Mouse (Mus musculus): ENCODE data around the gene Ppp1r9b. TPM values are rescaled to one million over a fixed set of nuclear protein-coding genes. Genes with fewer than 3 reads are reported as not detected.

Gene Ppp1r9b
- total and polyA plus RNA-seq, 2 experiments from 2014 or later, result 20.4 to 217 TPM

GRCm38 (mm10) chr11:94979462-94980179 is 11.2 kb upstream of the Ppp1r9b start:
- no peak for TF ChIP-seq CTCF (IDR thresholded peaks at IDR 0.05)
- Histone ChIP-seq H3K27ac (ENCODE audit: low read depth, low read length) (peak overlapping the region; percentile 52), H3K36me3 (ENCODE audit: insufficient read depth, low read length) (no peaks in the 10 kb centered on the region), H3K9ac (replicated peaks; ENCODE audit: low read length, poor library complexity, severe bottlenecking) (0 out of 2 replicates have a peak overlapping the region, but pooled peaks have one; percentile 4), H3K4me2 (ENCODE audit: low read depth, low read length, poor library complexity, severe bottlenecking) (peak overlapping the region; percentile 35), H3K27me3 (ENCODE audit: insufficient read depth, low read length) (no peaks in the 10 kb centered on the region), H3K4me1 (ENCODE audit: insufficient read depth, low read length) (0 out of 2 replicates have a peak, but pooled peaks cover 5% of the 10 kb centered on the region), H3K9me3 (ENCODE audit: low read length) (no peaks in the 10 kb centered on the region), H3K4me3 (ENCODE audit: low read depth, low read length) (peak overlapping the region; percentile 19; the same call in 1 of the 2 replicates)
- ATAC-seq (ENCODE audit: low FRiP score), result no peak
- no peak for DNase-seq (ENCODE audit: low spot score)
- WGBS, result 71% methylated on average over 11 of the region's 11 CpGs

- no peak for TF ChIP-seq CTCF (IDR thresholded peaks at IDR 0.05)
- Histone ChIP-seq H3K27me3 (ENCODE audit: insufficient read depth, low read length) (no peaks in the 10 kb centered on the region), H3K4me1 (ENCODE audit: insufficient read depth, low read length) (peaks cover 13% of the 10 kb centered on the region), H3K4me2 (ENCODE audit: low read depth, low read length, poor library complexity, severe bottlenecking) (no peak overlapping the region), H3K27ac (ENCODE audit: low read depth, low read length) (no peak overlapping the region), H3K9me3 (ENCODE audit: low read length) (no peaks in the 10 kb centered on the region), H3K4me3 (ENCODE audit: low read depth, low read length) (no peak overlapping the region), H3K9ac (replicated peaks; ENCODE audit: low read length, poor library complexity, severe bottlenecking) (no peak overlapping the region), H3K36me3 (ENCODE audit: insufficient read depth, low read length) (no peaks in the 10 kb centered on the region)
- ATAC-seq (ENCODE audit: low FRiP score), result no peak
- DNase-seq (ENCODE audit: low spot score), result no peak
- WGBS, result 37% methylated on average over 1 of the region's 1 CpGs
Measured at GRCm38 (mm10) chr11:94985140-94985539, 5.7 kb upstream of the Ppp1r9b start.

GRCm38 (mm10) chr11:94985822-94986221 is 5.0 kb upstream of the Ppp1r9b start:
- Histone ChIP-seq H3K4me2 (ENCODE audit: low read depth, low read length, poor library complexity, severe bottlenecking) (no peak overlapping the region), H3K9me3 (ENCODE audit: low read length) (no peaks in the 10 kb centered on the region), H3K36me3 (ENCODE audit: insufficient read depth, low read length) (no peaks in the 10 kb centered on the region), H3K4me3 (ENCODE audit: low read depth, low read length) (no peak overlapping the region), H3K27ac (ENCODE audit: low read depth, low read length) (no peak overlapping the region), H3K4me1 (ENCODE audit: insufficient read depth, low read length) (peaks cover 17% of the 10 kb centered on the region), H3K27me3 (ENCODE audit: insufficient read depth, low read length) (no peaks in the 10 kb centered on the region), H3K9ac (replicated peaks; ENCODE audit: low read length, poor library complexity, severe bottlenecking) (no peak overlapping the region)
- DNase-seq (ENCODE audit: low spot score) (no peak), ATAC-seq (ENCODE audit: low FRiP score) (no peak)
- no peak for TF ChIP-seq CTCF (IDR thresholded peaks at IDR 0.05)
- 74% methylated on average over 5 of the region's 5 CpGs for WGBS

DNA sequence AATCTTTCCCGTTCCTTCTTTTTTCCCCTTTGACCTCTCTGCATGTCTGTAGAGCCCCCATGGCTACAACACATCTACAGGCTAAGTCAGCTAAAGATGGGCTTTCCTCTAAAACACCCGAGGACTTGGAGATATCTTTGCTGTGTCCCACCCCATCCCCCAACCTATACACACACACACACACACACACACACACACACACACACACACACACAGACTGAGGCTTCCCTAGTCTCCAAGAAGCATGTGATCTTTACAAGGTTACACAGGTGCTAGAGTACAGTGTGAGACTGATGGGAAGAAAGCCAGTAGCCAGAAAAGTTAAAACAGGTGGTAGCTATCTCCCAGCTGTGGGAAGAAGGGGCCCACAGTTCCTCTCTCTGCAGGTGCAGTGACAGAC is 4.4 kb upstream of the Ppp1r9b start:
- H3K4me1 ChIP-seq (ENCODE audit: insufficient read depth, low read length), result peaks cover 17% of the 10 kb centered on the region
- no peaks in the 10 kb centered on the region for H3K9me3 ChIP-seq (ENCODE audit: low read length)
- H3K4me2 ChIP-seq (ENCODE audit: low read depth, low read length, poor library complexity, severe bottlenecking), result no peak overlapping the region
- H3K27ac ChIP-seq (ENCODE audit: low read depth, low read length), result no peak overlapping the region
- no peaks in the 10 kb centered on the region for H3K27me3 ChIP-seq (ENCODE audit: insufficient read depth, low read length)
- ATAC-seq (ENCODE audit: low FRiP score), result no peak
- no peak overlapping the region for H3K4me3 ChIP-seq (ENCODE audit: low read depth, low read length)
- TF ChIP-seq CTCF (IDR thresholded peaks at IDR 0.05), result no peak
- 48% methylated on average over 2 of the region's 2 CpGs for WGBS
- no peaks in the 10 kb centered on the region for H3K36me3 ChIP-seq (ENCODE audit: insufficient read depth, low read length)
- H3K9ac ChIP-seq (replicated peaks; ENCODE audit: low read length, poor library complexity, severe bottlenecking), result no peak overlapping the region
- no peak for DNase-seq (ENCODE audit: low spot score)

GRCm38 (mm10) chr11:94987341-94987740 is 3.5 kb upstream of the Ppp1r9b start:
- Histone ChIP-seq H3K4me2 (ENCODE audit: low read depth, low read length, poor library complexity, severe bottlenecking) (no peak overlapping the region), H3K9ac (replicated peaks; ENCODE audit: low read length, poor library complexity, severe bottlenecking) (no peak overlapping the region), H3K4me3 (ENCODE audit: low read depth, low read length) (no peak overlapping the region), H3K27ac (ENCODE audit: low read depth, low read length) (no peak overlapping the region), H3K36me3 (ENCODE audit: insufficient read depth, low read length) (no peaks in the 10 kb centered on the region), H3K4me1 (ENCODE audit: insufficient read depth, low read length) (peaks cover 17% of the 10 kb centered on the region), H3K9me3 (ENCODE audit: low read length) (no peaks in the 10 kb centered on the region), H3K27me3 (ENCODE audit: insufficient read depth, low read length) (no peaks in the 10 kb centered on the region)
- no peak for TF ChIP-seq CTCF (IDR thresholded peaks at IDR 0.05)
- no peak for DNase-seq (ENCODE audit: low spot score)
- ATAC-seq (ENCODE audit: low FRiP score), result no peak
- 38% methylated on average over 6 of the region's 6 CpGs for WGBS

- Histone ChIP-seq H3K4me2 (ENCODE audit: low read depth, low read length, poor library complexity, severe bottlenecking) (no peak overlapping the region), H3K36me3 (ENCODE audit: insufficient read depth, low read length) (no peaks in the 10 kb centered on the region), H3K27me3 (ENCODE audit: insufficient read depth, low read length) (no peaks in the 10 kb centered on the region), H3K9me3 (ENCODE audit: low read length) (no peaks in the 10 kb centered on the region), H3K9ac (replicated peaks; ENCODE audit: low read length, poor library complexity, severe bottlenecking) (no peak overlapping the region), H3K4me3 (ENCODE audit: low read depth, low read length) (no peak overlapping the region), H3K27ac (ENCODE audit: low read depth, low read length) (no peak overlapping the region), H3K4me1 (ENCODE audit: insufficient read depth, low read length) (peaks cover 17% of the 10 kb centered on the region)
- TF ChIP-seq CTCF (IDR thresholded peaks at IDR 0.05), result no peak
- 81% methylated on average over 8 of the region's 8 CpGs for WGBS
- DNase-seq (ENCODE audit: low spot score), result no peak
- no peak for ATAC-seq (ENCODE audit: low FRiP score)
Measured at GRCm38 (mm10) chr11:94987851-94988250, 3.0 kb upstream of the Ppp1r9b start.

Data from midbrain, postnatal 0 days (tissue).